Mouse (Mus musculus): ENCODE measurements at regions not wholly inside any gene's neighbourhood (a gene's known extent, or its start where the extent isn't known, plus 50 kb on each side); places are given as distances from the start of the nearest gene placed in this dataset.
A peak's percentile ranks its signal among the peaks of the same experiment; 100 is the strongest.

DNA sequence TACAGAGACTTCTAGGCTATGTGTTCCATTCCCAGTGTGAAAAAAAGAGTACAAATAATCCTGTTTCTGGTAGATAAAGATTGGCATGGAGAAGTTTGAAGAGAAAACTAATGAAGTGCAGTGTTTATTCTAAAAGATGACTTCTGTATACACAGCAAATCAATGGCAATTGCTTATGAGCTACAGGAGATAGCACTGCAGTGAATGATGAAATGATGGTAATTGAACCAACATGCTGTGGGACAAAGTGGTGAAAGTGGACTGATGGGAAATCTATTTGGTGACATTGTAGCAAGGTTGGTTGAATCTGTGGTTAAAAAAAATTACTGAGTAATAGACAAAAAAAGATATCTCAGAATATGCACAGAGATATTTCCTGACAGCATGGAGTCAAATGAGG lies 1000.4 kb downstream of the Stpg2 start:
- DNase-seq (ENCODE audit: low spot score): no peak
- H3K27me3 ChIP-seq (ENCODE audit: low read depth, poor library complexity, severe bottlenecking): no peaks in the 10 kb centered on the region
- H3K4me3 ChIP-seq: no peak overlapping the region
- no peak overlapping the region for H3K27ac ChIP-seq
- no peaks in the 10 kb centered on the region for H3K4me1 ChIP-seq
- no peaks in the 10 kb centered on the region for H3K36me3 ChIP-seq
- H3K9me3 ChIP-seq (replicated peaks): no peaks in the 10 kb centered on the region

- H3K27me3 ChIP-seq (ENCODE audit: low read depth, poor library complexity, severe bottlenecking): no peaks in the 10 kb centered on the region
- no peaks in the 10 kb centered on the region for H3K9me3 ChIP-seq (replicated peaks)
- no peaks in the 10 kb centered on the region for H3K36me3 ChIP-seq
- H3K4me1 ChIP-seq: no peaks in the 10 kb centered on the region
- WGBS: 89% methylated on average over 3 of the region's 3 CpGs
- H3K4me3 ChIP-seq: no peak overlapping the region
- no peak overlapping the region for H3K27ac ChIP-seq
- no peak for DNase-seq (ENCODE audit: low spot score)
These were observed 990.7 kb downstream of the Pdha2 start for GRCm38 (mm10) chr3:140221478-140221877.

DNA sequence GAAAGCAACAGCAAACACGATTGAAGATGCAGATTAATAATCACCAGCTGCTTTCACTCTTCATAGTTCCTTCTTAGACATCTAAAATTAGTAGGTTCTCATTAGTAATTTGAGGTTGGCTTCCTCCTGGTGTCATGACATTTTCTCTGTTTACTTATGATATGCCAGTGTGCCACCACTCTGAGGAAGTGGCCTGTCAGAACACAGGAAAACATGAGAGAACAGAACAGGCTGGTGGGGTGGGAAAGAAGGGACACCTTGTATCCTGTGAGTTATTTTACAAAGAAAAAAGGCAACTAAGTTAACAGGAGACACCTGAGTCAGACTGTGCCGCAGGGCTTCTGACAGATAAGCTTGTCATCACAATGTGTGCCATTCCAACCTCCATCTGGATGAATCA lies 981.4 kb downstream of the Pdha2 start:
- DNase-seq (ENCODE audit: low spot score): no peak

DNA sequence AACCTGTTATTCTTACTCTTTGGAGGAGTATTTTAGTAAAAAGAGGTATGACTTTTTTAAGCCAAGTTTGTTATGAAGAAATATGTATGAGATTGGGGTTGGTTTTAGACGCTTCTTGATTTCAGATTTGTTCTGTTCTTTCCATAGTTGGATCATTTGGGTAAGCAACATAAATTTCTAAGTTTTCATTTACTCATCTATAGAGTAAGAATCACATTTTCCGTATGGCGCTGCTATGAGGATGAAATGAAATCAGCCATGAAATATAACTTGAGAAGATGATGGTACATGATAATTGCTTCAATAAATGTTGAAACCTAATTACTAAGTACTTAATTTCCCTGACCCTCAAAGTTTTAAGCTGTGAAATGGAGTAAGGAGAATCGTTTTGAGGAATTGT lies 979.0 kb downstream of the Pdha2 start:
- no peaks in the 10 kb centered on the region for H3K27me3 ChIP-seq (ENCODE audit: low read depth, poor library complexity, severe bottlenecking)
- no peak for DNase-seq (ENCODE audit: low spot score)
- no peak overlapping the region for H3K4me3 ChIP-seq
- H3K36me3 ChIP-seq: no peaks in the 10 kb centered on the region
- no peaks in the 10 kb centered on the region for H3K4me1 ChIP-seq
- H3K9me3 ChIP-seq (replicated peaks): no peaks in the 10 kb centered on the region
- WGBS: 86% methylated on average over 4 of the region's 4 CpGs
- no peak overlapping the region for H3K27ac ChIP-seq

More for the DNA sequence above, 981.4 kb downstream of the Pdha2 start:
- H3K27ac ChIP-seq: no peak overlapping the region
- H3K4me3 ChIP-seq: no peak overlapping the region
- 80% methylated on average over 2 of the region's 2 CpGs for WGBS
- no peaks in the 10 kb centered on the region for H3K36me3 ChIP-seq
- no peaks in the 10 kb centered on the region for H3K4me1 ChIP-seq
- no peaks in the 10 kb centered on the region for H3K9me3 ChIP-seq (replicated peaks)
- H3K27me3 ChIP-seq (ENCODE audit: low read depth, poor library complexity, severe bottlenecking): no peaks in the 10 kb centered on the region

- no peaks in the 10 kb centered on the region for H3K27me3 ChIP-seq (ENCODE audit: low read depth, poor library complexity, severe bottlenecking)
- no peaks in the 10 kb centered on the region for H3K9me3 ChIP-seq (replicated peaks)
- no peaks in the 10 kb centered on the region for H3K4me1 ChIP-seq
- no peaks in the 10 kb centered on the region for H3K36me3 ChIP-seq
- no peak for DNase-seq (ENCODE audit: low spot score)
- WGBS: 88% methylated on average over 2 of the region's 2 CpGs
- H3K4me3 ChIP-seq: no peak overlapping the region
- H3K27ac ChIP-seq: no peak overlapping the region
These were observed 978.3 kb downstream of the Pdha2 start for GRCm38 (mm10) chr3:140233809-140234208.

GRCm38 (mm10) chr3:140239276-140239675 lies 972.9 kb downstream of the Pdha2 start:
- DNase-seq (ENCODE audit: low spot score): no peak
- H3K27ac ChIP-seq: no peak overlapping the region
- H3K4me1 ChIP-seq: no peaks in the 10 kb centered on the region
- WGBS: 84% methylated on average over 1 of the region's 1 CpGs
- H3K9me3 ChIP-seq (replicated peaks): no peaks in the 10 kb centered on the region
- no peak overlapping the region for H3K4me3 ChIP-seq
- H3K27me3 ChIP-seq (ENCODE audit: low read depth, poor library complexity, severe bottlenecking): no peaks in the 10 kb centered on the region
- H3K36me3 ChIP-seq: no peaks in the 10 kb centered on the region

Small RNA genes in the stretch of these regions (microRNA-seq; reads per million reads assigned to microRNA genes)
- gene Mir7j: 6.7 reads per million, percentile 13 among the genes with 10 or more reads in this experiment
